Comparison of ENCODE assay signal across 13 mouse cellular contexts in the genomic region with DNA sequence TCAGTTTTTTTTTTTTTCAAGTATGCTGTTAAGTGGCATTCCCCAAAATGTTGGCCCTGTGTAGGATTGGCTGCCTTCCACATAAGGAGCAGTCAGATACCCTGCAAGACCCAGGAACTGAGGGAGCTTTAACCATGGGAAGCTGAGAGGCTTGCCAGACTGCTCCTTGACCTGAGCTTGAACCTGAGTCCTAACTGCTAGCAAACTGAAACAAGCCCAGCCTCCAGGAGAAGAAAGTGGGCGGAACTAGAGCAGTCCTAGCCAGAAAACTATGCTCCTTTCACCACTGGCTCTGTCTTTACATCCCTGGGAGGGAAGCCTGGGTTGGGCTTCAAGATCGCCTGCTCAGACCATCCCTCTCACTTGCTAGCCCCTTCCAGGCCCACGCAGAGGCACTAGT.
DNase-seq lines count a peak whose midpoint lies in the region; ATAC-seq lines count a peak whose summit lies in the region.
"Had no signal": no experiment of that assay in that cellular context is flagged by ENCODE, and none has a peak within 500 bp of the region (broad histone marks: within the 10 kb centered on the region; RNA-seq: fewer than 3 reads in every experiment).

No protein-coding gene starts in this region.

- ATAC-seq in heart, embryonic 16.5 days (replicated peaks; ENCODE audit: extremely low read depth, insufficient read depth, low FRiP score), result 0 out of 2 replicates have a peak, but pooled peaks have one; percentile 37
- peak; percentile 63; the same call in 1 of the 2 replicates for ATAC-seq in limb, embryonic 15.5 days (ENCODE audit: insufficient number of reproducible peaks, low FRiP score, low TSS enrichment, low read depth)
- ATAC-seq in midbrain, embryonic 16.5 days, result no peak

- no peaks in the 10 kb centered on the region for H3K4me1 ChIP-seq in heart, embryonic 16.5 days (ENCODE audit: control insufficient read depth, insufficient read depth, low read length)
- peaks cover 18% of the 10 kb centered on the region for H3K4me1 ChIP-seq in limb, embryonic 15.5 days
- H3K4me1 ChIP-seq in midbrain, embryonic 16.5 days (ENCODE audit: control insufficient read depth, insufficient read depth, low read length), result no peaks in the 10 kb centered on the region

- 68% methylated on average over 3 of the region's 3 CpGs for WGBS in heart, embryonic 16.5 days
- 53% methylated on average over 3 of the region's 3 CpGs for WGBS in limb, embryonic 15.5 days
- WGBS in midbrain, embryonic 16.5 days, result 84% methylated on average over 3 of the region's 3 CpGs

- intact Hi-C loops in heart, postnatal 14 days (cut with DNase I), result no loop called here

- H3K4me2 ChIP-seq in heart, embryonic 16.5 days (ENCODE audit: low read depth, low read length), result no peak overlapping the region
- H3K4me2 ChIP-seq in limb, embryonic 15.5 days, result no peak overlapping the region
- H3K4me2 ChIP-seq in midbrain, embryonic 16.5 days (ENCODE audit: low read length), result no peak overlapping the region
- H3K4me2 ChIP-seq: hindbrain, embryonic 13.5 days had no signal

- H3K9ac ChIP-seq in heart, embryonic 16.5 days (ENCODE audit: low read length), result no peak overlapping the region
- H3K9ac ChIP-seq in limb, embryonic 15.5 days, result no peak overlapping the region
- H3K9ac ChIP-seq in midbrain, embryonic 16.5 days (ENCODE audit: low read depth, low read length), result no peak overlapping the region
- H3K9ac ChIP-seq: hindbrain, embryonic 13.5 days had no signal

- no peaks in the 10 kb centered on the region for H3K27me3 ChIP-seq in heart, embryonic 16.5 days (ENCODE audit: control insufficient read depth, insufficient read depth, low read length)
- no peaks in the 10 kb centered on the region for H3K27me3 ChIP-seq in limb, embryonic 15.5 days
- H3K27me3 ChIP-seq in midbrain, embryonic 16.5 days (ENCODE audit: control insufficient read depth, insufficient read depth, low read depth, low read length), result no peaks in the 10 kb centered on the region
- H3K27me3 ChIP-seq: hindbrain, embryonic 13.5 days had no signal

- no peak overlapping the region for H3K4me3 ChIP-seq in heart, embryonic 16.5 days (ENCODE audit: low read length)
- H3K4me3 ChIP-seq in limb, embryonic 15.5 days, result no peak overlapping the region
- no peak overlapping the region for H3K4me3 ChIP-seq in midbrain, embryonic 16.5 days (ENCODE audit: low read depth, low read length)
- H3K4me3 ChIP-seq: heart, embryonic 10.5 days; hindbrain, embryonic 13.5 days had no signal

- no peak overlapping the region for H3K27ac ChIP-seq in heart, embryonic 16.5 days (ENCODE audit: low read length)
- peak overlapping the region; percentile 48 for H3K27ac ChIP-seq in limb, embryonic 15.5 days
- no peak overlapping the region for H3K27ac ChIP-seq in midbrain, embryonic 16.5 days (ENCODE audit: low read length)
- H3K27ac ChIP-seq: heart, embryonic 10.5 days; hindbrain, embryonic 13.5 days had no signal

- DNase-seq in heart, postnatal 14 days, result no peak
- peak; percentile 37 for DNase-seq in adipocyte (ENCODE audit: low spot score)
- DNase-seq in lung, postnatal 4 days, result peak; percentile 51 to 74
- no peak for DNase-seq in right cerebral cortex, postnatal 25 days
- DNase-seq in thymus, postnatal 4 days, result no peak
- DNase-seq: adrenal gland, adult 8-10 months; kidney, adult 9 months; thymus, postnatal 36 days had no signal

- H3K9me3 ChIP-seq in heart, embryonic 16.5 days (replicated peaks; ENCODE audit: control insufficient read depth, low read length), result no peaks in the 10 kb centered on the region
- H3K9me3 ChIP-seq in limb, embryonic 15.5 days, result no peaks in the 10 kb centered on the region
- H3K9me3 ChIP-seq in midbrain, embryonic 16.5 days (replicated peaks; ENCODE audit: control insufficient read depth, low read length, poor library complexity, severe bottlenecking), result no peaks in the 10 kb centered on the region
- H3K9me3 ChIP-seq: heart, embryonic 10.5 days; hindbrain, embryonic 13.5 days had no signal

- H3K36me3 ChIP-seq in heart, embryonic 16.5 days (ENCODE audit: control insufficient read depth, insufficient read depth), result no peaks in the 10 kb centered on the region
- no peaks in the 10 kb centered on the region for H3K36me3 ChIP-seq in limb, embryonic 15.5 days
- H3K36me3 ChIP-seq in midbrain, embryonic 16.5 days (ENCODE audit: control insufficient read depth, insufficient read depth, low read length), result peaks cover 3% of the 10 kb centered on the region; the same call in 1 of the 2 replicates
- H3K36me3 ChIP-seq: heart, embryonic 10.5 days had no signal

Comparison
In these comparisons a context has a peak if more than half of its experiments do, and no peak if none do; other contexts are left out.
1. DNase-seq: peak in adipocyte (single experiment) and lung, postnatal 4 days (2 of 2); none in heart, postnatal 14 days (0 of 2), right cerebral cortex, postnatal 25 days (single experiment) and thymus, postnatal 4 days (single experiment).